ENCODE assay signal across 23 mouse cellular contexts in the genomic region with DNA sequence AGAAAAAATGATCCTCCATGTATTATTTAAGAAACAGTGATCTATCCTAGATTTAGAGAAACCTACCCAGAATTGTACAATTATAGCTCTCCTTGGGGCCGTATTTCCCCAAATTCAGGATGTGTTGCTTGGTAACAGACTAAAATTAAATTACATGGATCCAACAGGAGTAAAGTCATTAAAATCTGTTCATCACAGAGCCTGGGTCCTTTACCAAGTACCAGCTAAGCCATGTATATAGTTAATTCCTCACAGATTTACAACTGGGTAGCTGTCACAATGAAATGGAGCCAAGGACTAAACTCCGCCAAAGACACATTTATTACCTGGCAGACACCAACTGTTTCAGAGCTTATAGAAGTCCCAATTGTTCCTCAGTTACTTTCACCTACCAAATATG.
A peak's percentile ranks its signal among the peaks of the same experiment; 100 is the strongest.
DNase-seq lines count a peak whose midpoint lies in the region; ATAC-seq and TF ChIP-seq lines count a peak whose summit lies in the region.
"Had no signal": no experiment of that assay in that cellular context is flagged by ENCODE, and none has a peak within 500 bp of the region (broad histone marks: within the 10 kb centered on the region; RNA-seq: fewer than 3 reads in every experiment).

No protein-coding gene starts in this region.

- peaks cover 7% of the 10 kb centered on the region; the same call in 1 of the 2 replicates for H3K4me1 ChIP-seq in forebrain, postnatal 0 days (ENCODE audit: insufficient read depth)
- H3K4me1 ChIP-seq in forebrain, embryonic 14.5 days (ENCODE audit: control insufficient read depth, insufficient read depth, low read length): no peaks in the 10 kb centered on the region
- 0 out of 2 replicates have a peak, but pooled peaks cover 4% of the 10 kb centered on the region for H3K4me1 ChIP-seq in hindbrain, postnatal 0 days (ENCODE audit: insufficient read depth, low read length)
- peaks cover 6% of the 10 kb centered on the region; the same call in 1 of the 2 replicates for H3K4me1 ChIP-seq in hindbrain, embryonic 12.5 days
- H3K4me1 ChIP-seq in neural tube, embryonic 15.5 days: peaks cover 14% of the 10 kb centered on the region

- ATAC-seq in forebrain, postnatal 0 days: peak; percentile 36; the same call in 1 of the 2 replicates
- no peak for ATAC-seq in forebrain, embryonic 14.5 days
- ATAC-seq in hindbrain, postnatal 0 days: no peak
- ATAC-seq in hindbrain, embryonic 12.5 days (ENCODE audit: low FRiP score): no peak
- peak; percentile 34; the same call in 1 of the 2 replicates for ATAC-seq in neural tube, embryonic 15.5 days (ENCODE audit: low FRiP score)
- ATAC-seq: CD4-positive, CD25-positive, alpha-beta regulatory T cell, adult 4 months; inflammation-experienced regulatory T-cells, adult 6 months; intestine, postnatal 0 days had no signal

- 51% methylated on average over 2 of the region's 2 CpGs for WGBS in forebrain, postnatal 0 days
- 89% methylated on average over 2 of the region's 2 CpGs for WGBS in forebrain, embryonic 14.5 days
- 59% methylated on average over 2 of the region's 2 CpGs for WGBS in hindbrain, postnatal 0 days
- WGBS in hindbrain, embryonic 12.5 days: 93% methylated on average over 2 of the region's 2 CpGs
- WGBS in neural tube, embryonic 15.5 days: 55% methylated on average over 2 of the region's 2 CpGs

- H3K27ac ChIP-seq in forebrain, postnatal 0 days (ENCODE audit: low read depth, low read length): no peak overlapping the region
- no peak overlapping the region for H3K27ac ChIP-seq in forebrain, embryonic 14.5 days (ENCODE audit: low read depth, low read length)
- no peak overlapping the region for H3K27ac ChIP-seq in hindbrain, postnatal 0 days
- no peak overlapping the region for H3K27ac ChIP-seq in hindbrain, embryonic 12.5 days
- no peak overlapping the region for H3K27ac ChIP-seq in neural tube, embryonic 15.5 days (replicated peaks)
- H3K27ac ChIP-seq: embryonic facial prominence, embryonic 13.5 days; forebrain, embryonic 12.5 days; heart, embryonic 13.5 days; hindbrain, embryonic 14.5 days had no signal

- no peak overlapping the region for H3K4me3 ChIP-seq in forebrain, postnatal 0 days (ENCODE audit: low read depth, low read length)
- no peak overlapping the region for H3K4me3 ChIP-seq in forebrain, embryonic 14.5 days (ENCODE audit: low read depth, low read length)
- no peak overlapping the region for H3K4me3 ChIP-seq in hindbrain, postnatal 0 days (ENCODE audit: low read length)
- no peak overlapping the region for H3K4me3 ChIP-seq in hindbrain, embryonic 12.5 days
- H3K4me3 ChIP-seq in neural tube, embryonic 15.5 days (replicated peaks): no peak overlapping the region
- H3K4me3 ChIP-seq: embryonic facial prominence, embryonic 13.5 days; forebrain, embryonic 12.5 days; heart, embryonic 13.5 days had no signal

- H3K4me2 ChIP-seq in forebrain, postnatal 0 days (ENCODE audit: low read depth): no peak overlapping the region
- H3K4me2 ChIP-seq in forebrain, embryonic 14.5 days (ENCODE audit: low read length): no peak overlapping the region
- no peak overlapping the region for H3K4me2 ChIP-seq in hindbrain, postnatal 0 days (ENCODE audit: low read depth, low read length)
- no peak overlapping the region for H3K4me2 ChIP-seq in hindbrain, embryonic 12.5 days (replicated peaks)
- no peak overlapping the region for H3K4me2 ChIP-seq in neural tube, embryonic 15.5 days
- H3K4me2 ChIP-seq: embryonic facial prominence, embryonic 13.5 days; forebrain, embryonic 12.5 days; heart, embryonic 13.5 days; hindbrain, embryonic 14.5 days had no signal

- TF ChIP-seq CTCF in forebrain, postnatal 0 days (IDR thresholded peaks at IDR 0.05; ENCODE audit: low read depth): no peak
- no peak for TF ChIP-seq CTCF in hindbrain, postnatal 0 days (IDR thresholded peaks at IDR 0.05; ENCODE audit: low read depth)

- DNase-seq in forebrain, postnatal 0 days: peak; percentile 16
- DNase-seq in forebrain, embryonic 14.5 days (ENCODE audit: low spot score): no peak
- peak; percentile 15 for DNase-seq in hindbrain, postnatal 0 days (ENCODE audit: low spot score)
- peak; percentile 47 for DNase-seq in brain, adult 2 months (ENCODE audit: low read depth, low spot score)
- DNase-seq in frontal cortex, postnatal 14 days (ENCODE audit: low spot score in 2 of 2): no peak
- DNase-seq: adrenal gland, adult 8-10 months; adrenal gland, postnatal 36 days; B cell, adult 2 months; cerebellum, adult 11-12 months; cerebellum, adult 9-10 months; cerebellum, postnatal 25 days; gastrocnemius, postnatal 14 days; heart, postnatal 36 days had no signal

- H3K27me3 ChIP-seq in forebrain, postnatal 0 days (ENCODE audit: insufficient read depth, low read length): no peaks in the 10 kb centered on the region
- H3K27me3 ChIP-seq in forebrain, embryonic 14.5 days (replicated peaks; ENCODE audit: control insufficient read depth, insufficient read depth, low read length): no peaks in the 10 kb centered on the region
- no peaks in the 10 kb centered on the region for H3K27me3 ChIP-seq in hindbrain, postnatal 0 days (ENCODE audit: insufficient read depth, low read length)
- H3K27me3 ChIP-seq in hindbrain, embryonic 12.5 days: no peaks in the 10 kb centered on the region
- no peaks in the 10 kb centered on the region for H3K27me3 ChIP-seq in neural tube, embryonic 15.5 days (replicated peaks)
- H3K27me3 ChIP-seq: embryonic facial prominence, embryonic 13.5 days; forebrain, embryonic 12.5 days; heart, embryonic 13.5 days had no signal

- no peak overlapping the region for H3K9ac ChIP-seq in forebrain, postnatal 0 days
- no peak overlapping the region for H3K9ac ChIP-seq in forebrain, embryonic 14.5 days (ENCODE audit: low read length)
- no peak overlapping the region for H3K9ac ChIP-seq in hindbrain, postnatal 0 days (replicated peaks; ENCODE audit: low read length)
- H3K9ac ChIP-seq in hindbrain, embryonic 12.5 days: no peak overlapping the region
- no peak overlapping the region for H3K9ac ChIP-seq in neural tube, embryonic 15.5 days (replicated peaks)
- H3K9ac ChIP-seq: embryonic facial prominence, embryonic 13.5 days; forebrain, embryonic 12.5 days; heart, embryonic 13.5 days; hindbrain, embryonic 14.5 days had no signal

- H3K36me3 ChIP-seq in forebrain, postnatal 0 days (ENCODE audit: insufficient read depth): no peaks in the 10 kb centered on the region
- no peaks in the 10 kb centered on the region for H3K36me3 ChIP-seq in forebrain, embryonic 14.5 days (ENCODE audit: control insufficient read depth, insufficient read depth, low read length)
- no peaks in the 10 kb centered on the region for H3K36me3 ChIP-seq in hindbrain, postnatal 0 days (ENCODE audit: insufficient read depth, low read length)
- no peaks in the 10 kb centered on the region for H3K36me3 ChIP-seq in hindbrain, embryonic 12.5 days
- H3K36me3 ChIP-seq in neural tube, embryonic 15.5 days: no peaks in the 10 kb centered on the region
- H3K36me3 ChIP-seq: embryonic facial prominence, embryonic 13.5 days; forebrain, embryonic 12.5 days; G1E; heart, embryonic 13.5 days had no signal

- no peaks in the 10 kb centered on the region for H3K9me3 ChIP-seq in forebrain, postnatal 0 days (ENCODE audit: low read length)
- H3K9me3 ChIP-seq in forebrain, embryonic 14.5 days (replicated peaks; ENCODE audit: control insufficient read depth, low read length): no peaks in the 10 kb centered on the region
- no peaks in the 10 kb centered on the region for H3K9me3 ChIP-seq in hindbrain, postnatal 0 days (ENCODE audit: low read length)
- H3K9me3 ChIP-seq in hindbrain, embryonic 12.5 days (replicated peaks): no peaks in the 10 kb centered on the region
- no peaks in the 10 kb centered on the region for H3K9me3 ChIP-seq in neural tube, embryonic 15.5 days (replicated peaks)
- H3K9me3 ChIP-seq: embryonic facial prominence, embryonic 13.5 days; forebrain, embryonic 12.5 days; G1E; heart, embryonic 13.5 days had no signal

Comparison
In these comparisons a context has a peak if more than half of its experiments do, and no peak if none do; other contexts are left out.
1. ATAC-seq: peak in forebrain, postnatal 0 days (single experiment) and neural tube, embryonic 15.5 days (single experiment); none in forebrain, embryonic 14.5 days (single experiment), hindbrain, postnatal 0 days (single experiment) and hindbrain, embryonic 12.5 days (single experiment).
2. DNase-seq: peak in forebrain, postnatal 0 days (single experiment), hindbrain, postnatal 0 days (single experiment) and brain, adult 2 months (single experiment); none in forebrain, embryonic 14.5 days (single experiment) and frontal cortex, postnatal 14 days (0 of 2).